10 mouse cellular contexts compared by ENCODE assay signal in genomic region chr5:142529915-142530314, GRCm38 (mm10). TPM values are rescaled to one million over a fixed set of nuclear protein-coding genes. Genes with fewer than 3 reads are reported as not detected.
A peak's percentile ranks its signal among the peaks of the same experiment; 100 is the strongest.
DNase-seq lines count a peak whose midpoint lies in the region; ATAC-seq and TF ChIP-seq lines count a peak whose summit lies in the region.
"Had no signal": no experiment of that assay in that cellular context is flagged by ENCODE, and none has a peak within 500 bp of the region (broad histone marks: within the 10 kb centered on the region; RNA-seq: fewer than 3 reads in every experiment).

Gene Papolb (minus strand): TSS chr5:142530076.

- DNase-seq in hindbrain, embryonic 11.5 days (ENCODE audit: low spot score): peak; percentile 24
- DNase-seq in hindbrain, embryonic 14.5 days (ENCODE audit: low spot score): no peak
- DNase-seq in testis, postnatal 10 days (ENCODE audit: low spot score): no peak
- peak; percentile 40 for DNase-seq in limb, embryonic 10.5 days (ENCODE audit: low spot score)
- DNase-seq in adrenal gland, postnatal 25 days: no peak
- no peak for DNase-seq in adrenal gland, postnatal 4 days (ENCODE audit: low spot score in 2 of 2)

- no peak for TF ChIP-seq CTCF in testis, adult 2 months (IDR thresholded peaks at IDR 0.05; ENCODE audit: control insufficient read depth, insufficient read depth, insufficient replicate concordance, low read depth, low read length)

- H3K27me3 ChIP-seq in hindbrain, embryonic 11.5 days (ENCODE audit: control insufficient read depth, insufficient read depth, low read length): no peaks in the 10 kb centered on the region; the same call in 1 of the 2 replicates
- H3K27me3 ChIP-seq in hindbrain, embryonic 14.5 days (ENCODE audit: control insufficient read depth, insufficient read depth, low read length): 0 out of 2 replicates have a peak, but pooled peaks cover 6% of the 10 kb centered on the region
- no peaks in the 10 kb centered on the region for H3K27me3 ChIP-seq in testis, adult 2 months (ENCODE audit: control insufficient read depth, insufficient read depth, low read length)
- H3K27me3 ChIP-seq in limb, embryonic 10.5 days (ENCODE audit: low read depth, poor library complexity, severe bottlenecking): peaks cover 35% of the 10 kb centered on the region

- 37% methylated on average over 41 of the region's 41 CpGs for WGBS in hindbrain, embryonic 11.5 days
- 40% methylated on average over 41 of the region's 41 CpGs for WGBS in hindbrain, embryonic 14.5 days
- 37% methylated on average over 41 of the region's 41 CpGs for whole genome bisulfite sequencing in limb, embryonic 10.5 days

- TF ChIP-seq POLR2A in testis, adult 2 months (IDR thresholded peaks at IDR 0.05; ENCODE audit: control insufficient read depth, low read depth, low read length): peak; percentile 57; the same call in 1 of the 2 replicates

- H3K27ac ChIP-seq in hindbrain, embryonic 11.5 days (ENCODE audit: low read depth, low read length): no peak within 1 kb of the TSS
- no peak within 1 kb of the TSS for H3K27ac ChIP-seq in hindbrain, embryonic 14.5 days
- peak within 1 kb of the TSS; percentile 93 for H3K27ac ChIP-seq in testis, adult 2 months (ENCODE audit: control insufficient read depth, insufficient read depth, low read depth, low read length)
- H3K27ac ChIP-seq in limb, embryonic 10.5 days: peak within 1 kb of the TSS; percentile 56
- H3K27ac ChIP-seq: liver, embryonic 14.5 days had no signal

- no peaks in the 10 kb centered on the region for H3K36me3 ChIP-seq in hindbrain, embryonic 11.5 days (ENCODE audit: control insufficient read depth, insufficient read depth, low read length)
- H3K36me3 ChIP-seq in hindbrain, embryonic 14.5 days (replicated peaks; ENCODE audit: control insufficient read depth, insufficient read depth): no peaks in the 10 kb centered on the region
- H3K36me3 ChIP-seq in testis, adult 2 months (ENCODE audit: control insufficient read depth, insufficient read depth, low read length): no peaks in the 10 kb centered on the region; the same call in none of the 2 replicates
- H3K36me3 ChIP-seq in limb, embryonic 10.5 days: no peaks in the 10 kb centered on the region

- no peaks in the 10 kb centered on the region for H3K9me3 ChIP-seq in hindbrain, embryonic 11.5 days (ENCODE audit: control insufficient read depth, low read length)
- no peaks in the 10 kb centered on the region for H3K9me3 ChIP-seq in hindbrain, embryonic 14.5 days (ENCODE audit: control insufficient read depth, low read length)
- H3K9me3 ChIP-seq in limb, embryonic 10.5 days (replicated peaks): no peaks in the 10 kb centered on the region

- peak within 1 kb of the TSS; percentile 1; the same call in 1 of the 2 replicates for H3K4me2 ChIP-seq in hindbrain, embryonic 11.5 days (replicated peaks; ENCODE audit: low read depth, low read length)
- H3K4me2 ChIP-seq in hindbrain, embryonic 14.5 days (replicated peaks): no peak within 1 kb of the TSS; the same call in 1 of the 2 replicates

- H3K9ac ChIP-seq in hindbrain, embryonic 11.5 days (ENCODE audit: low read depth, low read length): no peak within 1 kb of the TSS
- no peak within 1 kb of the TSS for H3K9ac ChIP-seq in hindbrain, embryonic 14.5 days
- H3K9ac ChIP-seq: liver, embryonic 14.5 days had no signal

- ATAC-seq in hindbrain, embryonic 11.5 days (ENCODE audit: low FRiP score): no peak
- no peak for ATAC-seq in hindbrain, embryonic 14.5 days (ENCODE audit: low FRiP score)
- ATAC-seq in cerebellum, adult (ENCODE audit: insufficient number of reproducible peaks, low FRiP score, low TSS enrichment): no peak

- H3K4me1 ChIP-seq in hindbrain, embryonic 11.5 days (replicated peaks; ENCODE audit: control insufficient read depth, insufficient read depth, low read length): no peaks in the 10 kb centered on the region
- no peaks in the 10 kb centered on the region for H3K4me1 ChIP-seq in hindbrain, embryonic 14.5 days (replicated peaks; ENCODE audit: control insufficient read depth, insufficient read depth, low read length)
- no peaks in the 10 kb centered on the region; the same call in 1 of the 2 replicates for H3K4me1 ChIP-seq in testis, adult 2 months (ENCODE audit: control insufficient read depth, insufficient read depth, low read length)
- peaks cover 3% of the 10 kb centered on the region for H3K4me1 ChIP-seq in limb, embryonic 10.5 days

- no peak within 1 kb of the TSS for H3K4me3 ChIP-seq in hindbrain, embryonic 11.5 days (ENCODE audit: low read depth, low read length)
- no peak within 1 kb of the TSS for H3K4me3 ChIP-seq in hindbrain, embryonic 14.5 days (replicated peaks; ENCODE audit: low read length)
- peak within 1 kb of the TSS; percentile 94 for H3K4me3 ChIP-seq in testis, adult 2 months (ENCODE audit: control insufficient read depth, low read depth, low read length)
- H3K4me3 ChIP-seq in limb, embryonic 10.5 days: peak within 1 kb of the TSS; percentile 40

RNA-seq across cellular contexts. Expression of gene Papolb, which starts in this region (rescaled TPM):
- 0.12 and 0.32 TPM in 2 replicates for polyA plus RNA-seq in hindbrain, embryonic 11.5 days (2014; fragmentation: Nextera tagmentation; extraction: Ambion mirVana)
- polyA plus RNA-seq in hindbrain, embryonic 14.5 days (2014; fragmentation: Nextera tagmentation; extraction: Ambion mirVana): 0.23 and 0.25 TPM in 2 replicates
- polyA plus RNA-seq in testis, adult 2 months (2012; rRNA removed): 139 and 155 TPM in 2 replicates
- polyA plus RNA-seq in limb, embryonic 10.5 days (2016; fragmentation: Nextera tagmentation; extraction: Ambion mirVana): 0.06 and 0.16 TPM in 2 replicates
- total RNA-seq in adrenal gland, postnatal 25 days (2021): 0.19 and 0.30 TPM in 2 replicates
- under 1 TPM; 0.11 to 0.25 TPM for total RNA-seq in adrenal gland, postnatal 4 days (2021)
- polyA plus RNA-seq: large intestine, adult 2 months; liver, embryonic 14.5 days had no signal

Comparison
In these comparisons a context has a peak if more than half of its experiments do, and no peak if none do; other contexts are left out.
1. RNA of gene Papolb (polyA plus RNA-seq): 139 to 155 TPM in testis, adult 2 months; 0.23 to 0.25 TPM in hindbrain, embryonic 14.5 days, 0.12 to 0.32 TPM in hindbrain, embryonic 11.5 days and 0.06 to 0.16 TPM in limb, embryonic 10.5 days; every median in the first group is over 100 times any median in the second.
2. Peak in DNase-seq and H3K4me2 ChIP-seq in hindbrain, embryonic 11.5 days; RNA of the gene not detected or under 1 TPM.
3. Peak in DNase-seq, H3K4me3 ChIP-seq and H3K27ac ChIP-seq in limb, embryonic 10.5 days; RNA of the gene not detected or under 1 TPM.